Mouse (Mus musculus) cerebellum, adult (tissue): ENCODE data around the gene Rplp0.
"Not testable (repeated sequence)": the region's sequence is repeated elsewhere in the genome, so short reads cannot be mapped to it uniquely, and the experiment has no call there.

ENCODE experiments used
- ATAC-seq: cut with Nextera tagmentation; 2 replicates; pipeline ENCODE4 v1.9.2; 2017; ENCODE audit warnings: mild to moderate bottlenecking, moderate library complexity, mixed read lengths; ENCODE audit not compliant: insufficient number of reproducible peaks, low FRiP score, low TSS enrichment

The Rplp0 gene

GRCm38 (mm10) chr5:115577686-115578085 lies 18.4 kb downstream of the Rplp0 start:
- not testable (repeated sequence) for ATAC-seq

GRCm38 (mm10) chr5:115578922-115579321 lies 19.7 kb downstream of the Rplp0 start:
- 0 out of 2 replicates have a peak, but pooled peaks have one; percentile 45 for ATAC-seq

- ATAC-seq: peak; percentile 56; the same call in 1 of the 2 replicates
Measured at GRCm38 (mm10) chr5:115579363-115579762, 20.1 kb downstream of the Rplp0 start.

- no peak for ATAC-seq
Measured at GRCm38 (mm10) chr5:115580229-115581001, 21.1 kb downstream of the Rplp0 start.

- no peak for ATAC-seq
Measured at GRCm38 (mm10) chr5:115581662-115582061, 22.4 kb downstream of the Rplp0 start.

- ATAC-seq: no peak
Measured at GRCm38 (mm10) chr5:115585616-115586015, 26.3 kb downstream of the Rplp0 start.

GRCm38 (mm10) chr5:115586166-115586565 lies 26.9 kb downstream of the Rplp0 start:
- no peak for ATAC-seq

GRCm38 (mm10) chr5:115586780-115587179 lies 27.5 kb downstream of the Rplp0 start:
- ATAC-seq: no peak

- ATAC-seq: no peak
Measured at GRCm38 (mm10) chr5:115591028-115591427, 31.8 kb downstream of the Rplp0 start.

- ATAC-seq: no peak
Measured at GRCm38 (mm10) chr5:115591506-115591905, 32.2 kb downstream of the Rplp0 start.

GRCm38 (mm10) chr5:115603561-115603960 lies 44.3 kb downstream of the Rplp0 start:
- ATAC-seq: no peak

GRCm38 (mm10) chr5:115611566-115611965 lies 52.3 kb downstream of the Rplp0 start:
- ATAC-seq: no peak
